Mouse (Mus musculus) spleen, adult 18-20 months (tissue): ENCODE data around the gene Taco1.
A peak's percentile ranks its signal among the peaks of the same experiment; 100 is the strongest.

Source experiments
- DNase-seq, 2 experiments: peaks; one replicate each; pipeline ENCODE4 v3.0.0; 2022; ENCODE audit warnings: mixed read lengths in 2 of 2

The Taco1 gene

DNA sequence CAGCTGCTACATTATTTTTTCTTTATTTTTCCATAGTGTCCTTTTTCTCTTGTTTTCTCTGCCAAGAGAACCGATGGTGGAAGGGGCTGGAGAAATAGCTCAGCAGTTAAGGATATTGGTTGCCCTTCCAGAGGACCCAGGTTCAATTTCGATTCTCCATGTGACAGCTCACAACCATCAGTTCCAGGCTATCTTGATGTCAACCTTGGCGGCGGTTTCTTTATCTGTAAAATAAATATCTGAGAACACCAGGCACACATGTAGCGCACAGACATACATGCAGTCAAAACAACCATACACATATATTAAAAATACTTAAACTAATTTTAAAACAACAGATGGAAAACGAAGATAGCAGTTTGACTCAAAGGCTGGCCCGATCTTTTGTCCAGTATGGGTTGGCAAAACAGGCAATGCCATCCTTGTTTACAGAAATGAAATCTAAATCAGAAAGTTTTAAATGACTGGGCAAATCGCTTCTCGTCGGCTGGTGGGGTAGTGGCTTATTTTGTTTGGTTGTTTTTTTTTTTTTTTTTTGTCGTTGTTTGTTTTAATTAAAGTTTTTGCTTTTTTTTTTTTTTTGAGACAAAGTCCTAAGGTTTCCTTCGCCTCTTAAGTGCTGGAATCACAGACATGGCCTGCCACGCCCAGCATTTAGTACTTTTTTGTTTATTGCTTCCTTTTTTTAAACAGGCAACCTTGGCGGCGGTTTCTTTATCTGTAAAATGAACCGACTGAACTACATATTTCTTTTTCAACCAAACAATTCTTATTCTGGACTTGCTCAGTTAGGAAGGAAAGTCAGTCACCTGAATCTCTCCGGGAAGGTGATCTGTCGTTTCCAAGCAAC lies 563 bp upstream of the Taco1 start:
- no peak for DNase-seq

GRCm38 (mm10) chr11:106066616-106067015 lies 755 bp downstream of the Taco1 start:
- peak in 1 of 2 experiments; percentile 26 for DNase-seq

DNA sequence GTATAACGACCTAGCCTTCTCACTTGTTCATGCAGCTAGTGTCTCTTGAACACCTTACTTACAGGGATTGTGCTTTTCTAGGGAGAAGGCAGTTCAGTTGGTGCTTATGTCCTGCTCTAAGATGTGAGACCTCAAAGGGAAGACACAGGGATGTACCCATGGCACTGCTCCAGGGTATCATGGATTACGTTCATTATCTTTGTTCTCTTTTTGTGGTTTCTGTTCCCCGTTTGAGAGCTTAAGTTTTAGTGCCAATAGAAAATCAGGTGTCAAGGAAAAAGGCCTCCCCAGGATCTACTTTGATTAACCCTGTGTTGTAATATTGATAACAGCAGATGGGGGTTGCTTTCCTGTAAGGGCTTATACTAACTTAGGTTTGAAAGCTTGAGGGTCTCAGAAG lies 7.9 kb downstream of the Taco1 start:
- DNase-seq: no peak

DNA sequence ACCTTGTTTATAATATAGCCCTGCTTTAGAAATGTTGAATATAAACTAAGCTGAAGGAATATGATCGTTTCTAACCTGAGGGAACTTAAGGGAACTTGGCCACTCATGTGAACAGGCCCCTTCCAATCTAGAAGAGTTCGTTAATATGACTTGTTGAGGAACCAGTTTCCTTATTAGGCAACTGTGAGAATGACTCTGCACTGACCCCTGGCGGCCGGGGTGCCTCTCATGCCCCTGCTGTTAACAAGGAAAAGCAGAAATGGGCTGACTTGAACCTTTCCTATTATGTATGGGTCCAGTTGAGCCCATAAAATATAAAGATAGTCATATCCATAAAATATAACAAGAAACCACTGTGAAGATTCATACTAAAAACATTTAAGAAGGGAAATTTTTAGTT lies 10.5 kb downstream of the Taco1 start:
- DNase-seq: peak; percentile 60 to 78

DNA sequence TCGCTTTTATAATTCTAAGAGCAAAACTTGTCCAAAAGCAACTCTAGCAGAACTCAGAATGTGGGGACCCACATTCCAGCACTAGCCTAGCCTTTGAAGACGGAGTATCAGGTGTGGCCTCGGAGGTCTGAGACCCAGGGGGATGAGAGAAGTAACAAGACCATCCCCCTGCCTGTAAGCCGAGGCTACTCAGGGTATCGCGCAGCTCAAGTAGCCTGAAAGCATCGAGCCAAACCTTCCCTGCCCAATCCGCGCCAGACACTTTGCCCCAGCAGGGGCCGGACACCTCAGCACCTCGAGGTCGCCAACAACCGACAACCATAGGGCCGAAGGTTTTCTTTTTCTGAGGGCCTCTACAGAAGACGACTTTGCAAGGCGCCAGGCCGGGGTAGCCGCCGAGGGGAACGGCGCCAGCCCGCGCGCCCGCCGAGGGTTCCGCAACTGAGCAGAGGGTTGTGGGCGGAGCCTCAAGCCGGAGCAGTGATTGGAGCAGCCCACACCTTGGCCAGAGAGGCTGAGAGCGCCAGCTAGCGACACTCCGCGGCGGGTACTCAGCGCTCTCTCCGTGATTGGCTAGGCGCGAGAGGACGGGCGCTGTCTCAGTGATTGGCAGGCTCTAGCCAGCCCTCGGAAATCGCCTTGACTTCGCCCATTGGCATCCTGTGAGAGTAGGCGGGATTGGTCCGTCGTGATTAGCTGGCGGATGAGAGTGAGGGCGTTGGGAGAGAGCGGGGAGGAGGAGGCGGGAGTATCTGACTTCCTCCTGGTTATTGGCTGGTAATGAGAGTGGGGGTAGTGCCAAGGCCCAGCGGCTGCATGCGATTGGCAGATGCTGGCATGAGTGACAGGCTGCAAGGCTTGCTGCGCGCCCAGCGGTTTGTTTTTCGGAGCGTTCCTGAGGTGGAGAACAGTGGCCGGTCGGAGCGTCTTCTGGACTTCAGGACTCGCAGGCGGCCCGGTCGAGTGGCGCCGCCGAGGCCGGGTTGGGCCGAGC lies 18.1 kb downstream of the Taco1 start, which contains the start of gene Map3k3:
Map3k3 (plus strand) TSS at position 906 of the 994 bp plus-strand sequence.
- peak; percentile 97 to 99 for DNase-seq

DNA sequence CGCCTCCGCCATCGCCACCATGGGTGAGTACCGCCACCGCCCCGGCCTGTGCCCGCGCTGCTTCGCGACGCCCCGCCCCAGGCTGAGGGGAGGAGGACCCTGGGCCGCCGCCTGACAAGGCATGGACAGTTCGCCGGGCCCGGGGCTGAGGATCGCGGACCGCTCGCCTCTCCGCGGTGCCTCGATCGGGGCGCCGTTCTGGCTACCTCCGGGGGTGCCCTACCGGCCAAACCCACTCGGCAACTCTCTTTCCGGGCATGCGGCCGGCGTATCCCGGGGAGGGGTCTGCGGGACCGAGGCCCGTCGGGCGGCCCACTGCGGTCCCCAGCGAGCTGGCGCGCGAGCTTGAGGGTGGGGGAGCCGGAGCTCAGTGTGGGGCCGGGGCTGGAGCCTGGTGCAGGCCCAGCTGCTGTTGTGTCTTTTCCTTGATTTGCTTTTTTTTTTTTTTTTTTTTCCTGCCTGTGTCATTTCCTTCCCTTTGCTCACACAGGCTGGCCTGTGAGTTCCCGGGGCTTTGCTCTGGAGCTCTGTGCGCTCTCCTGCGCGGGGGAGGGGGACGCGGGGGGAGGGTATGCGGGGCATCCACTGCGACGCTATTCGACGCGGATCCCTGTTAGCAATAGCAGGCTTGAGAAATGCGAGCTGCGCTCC lies 19.2 kb downstream of the Taco1 start:
- peak; percentile 70 to 76 for DNase-seq

DNA sequence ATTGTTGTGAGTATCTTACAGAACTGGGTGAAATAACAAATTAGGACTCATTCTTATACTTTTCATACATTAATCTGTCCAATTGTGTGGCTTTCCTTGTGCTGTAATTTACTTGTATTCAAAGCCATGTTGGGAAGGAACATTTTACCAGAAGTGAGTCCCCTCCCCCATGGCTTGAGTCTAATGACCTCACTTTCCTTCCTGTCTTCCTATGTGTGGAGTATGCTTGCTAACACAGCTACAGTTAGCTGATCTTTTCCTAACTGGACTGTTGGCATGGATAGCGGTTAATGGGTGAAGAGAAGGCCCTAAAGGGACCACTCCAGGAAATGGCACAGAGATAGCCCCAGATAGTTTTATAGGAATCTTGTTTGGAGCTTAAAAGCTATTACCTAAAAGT lies 32.4 kb downstream of the Taco1 start:
- no peak for DNase-seq

GRCm38 (mm10) chr11:106102866-106103265 lies 37.0 kb downstream of the Taco1 start:
- no peak for DNase-seq

- DNase-seq: peak; percentile 24 to 35
Measured at GRCm38 (mm10) chr11:106106047-106106587, 40.3 kb downstream of the Taco1 start.

DNA sequence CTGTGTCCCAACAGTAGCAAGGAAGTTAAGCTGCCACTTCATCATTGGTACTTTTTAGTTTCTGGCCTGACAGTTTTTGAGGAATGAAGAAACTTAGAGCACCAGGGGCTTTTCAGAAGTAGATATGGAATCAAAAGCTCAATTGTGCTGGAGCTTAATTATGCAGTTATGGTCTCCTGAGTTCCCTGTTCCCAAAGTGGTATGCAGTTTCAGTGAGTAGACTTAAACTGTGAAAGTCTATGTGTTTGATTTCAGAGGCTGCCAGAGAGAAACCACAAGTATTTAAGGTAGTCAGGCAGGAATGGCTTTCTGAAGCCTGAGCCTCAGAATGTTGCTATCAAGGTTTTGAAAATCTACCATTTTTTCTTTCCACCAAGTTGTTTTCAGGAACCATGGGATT lies 45.8 kb downstream of the Taco1 start:
- no peak for DNase-seq

DNA sequence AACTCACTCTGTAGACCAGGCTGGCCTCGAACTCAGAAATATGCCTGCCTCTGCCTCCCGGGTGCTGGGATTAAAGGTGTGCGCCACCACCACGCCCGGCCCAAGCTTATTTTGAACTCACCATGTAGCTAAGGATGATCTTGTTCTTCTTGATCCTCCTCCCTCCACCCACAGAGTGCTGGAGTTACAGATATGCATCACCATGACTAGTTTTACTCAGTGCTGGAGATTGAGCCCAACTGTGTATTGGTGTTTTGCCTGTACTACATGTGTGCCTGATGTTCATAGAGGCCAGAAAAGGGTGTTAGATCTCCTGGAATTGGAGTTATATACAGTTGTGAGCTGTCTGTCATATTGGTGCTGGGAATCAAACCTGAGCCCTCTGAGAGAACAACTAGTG lies 56.4 kb downstream of the Taco1 start:
- no peak for DNase-seq

DNA sequence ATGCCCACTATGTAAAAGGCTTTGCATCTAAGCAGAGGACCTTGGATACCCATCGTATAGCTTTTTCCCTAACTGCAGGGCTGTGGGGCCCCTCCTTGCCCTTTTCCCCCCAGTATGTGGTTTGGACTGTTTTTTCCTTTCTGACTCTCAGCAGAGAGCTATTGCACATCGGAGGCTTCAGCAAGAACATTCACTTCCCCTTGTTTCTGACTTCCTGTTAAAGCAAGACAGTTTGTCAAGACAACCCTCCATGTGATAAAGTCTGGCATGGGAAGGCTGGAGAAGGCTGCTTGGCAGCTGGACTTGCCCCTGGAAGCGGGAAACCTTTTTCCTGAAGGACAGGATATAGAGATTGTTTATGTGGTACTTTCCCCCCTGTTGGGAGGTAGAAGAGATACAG lies 56.9 kb downstream of the Taco1 start:
- DNase-seq: peak; percentile 27 to 47
